Mouse (Mus musculus) limb, embryonic 14.5 days (tissue): ENCODE measurements around the gene Sord. TPM values are rescaled to one million over a fixed set of nuclear protein-coding genes. Genes with fewer than 3 reads are reported as not detected.

Experiments
- ATAC-seq: fragments of 200-750 bp; cut with Nextera tagmentation; 2 replicates; pipeline ENCODE4 v1.8.0; 2017; ENCODE audit warnings: low read depth, moderate number of reproducible peaks, moderate TSS enrichment; ENCODE audit not compliant: low FRiP score
- DNase-seq: peaks from one replicate; pipeline ENCODE4 v3.0.0-alpha.2; 2015; ENCODE audit warnings: low spot score
- H3K27ac ChIP-seq: fragments of 300-500 bp; sonication (generic); replicated peaks from 2 replicates; pipeline ENCODE4 v1.5.1; 2014; ENCODE audit warnings: low read depth, mild to moderate bottlenecking, low read length, moderate library complexity, mixed read lengths
- H3K27me3 ChIP-seq: fragments of 300-500 bp; sonication (generic); 2 replicates; pipeline ENCODE4 v1.6.1; 2014; ENCODE audit warnings: low read length, mixed read lengths; ENCODE audit not compliant: control insufficient read depth, insufficient read depth
- H3K36me3 ChIP-seq: fragments of 300-500 bp; sonication (generic); 2 replicates; pipeline ENCODE4 v1.6.1; 2014; ENCODE audit warnings: mild to moderate bottlenecking, low read length, moderate library complexity, mixed read lengths; ENCODE audit not compliant: control insufficient read depth, insufficient read depth
- H3K4me1 ChIP-seq: fragments of 300-500 bp; sonication (generic); 2 replicates; pipeline ENCODE4 v1.6.1; 2014; ENCODE audit warnings: antibody characterized with exemption, low read length, mixed read lengths; ENCODE audit not compliant: control insufficient read depth, insufficient read depth
- H3K4me2 ChIP-seq: fragments of 300-500 bp; sonication (generic); replicated peaks from 2 replicates; pipeline ENCODE4 v1.6.1; 2014; ENCODE audit warnings: low read depth, mild to moderate bottlenecking, low read length, moderate library complexity; ENCODE audit not compliant: severe bottlenecking
- H3K4me3 ChIP-seq: fragments of 300-500 bp; sonication (generic); replicated peaks from 2 replicates; pipeline ENCODE4 v1.5.1; 2014; ENCODE audit warnings: low read length
- H3K9ac ChIP-seq: fragments of 300-500 bp; sonication (generic); 2 replicates; pipeline ENCODE4 v1.6.1; 2014; ENCODE audit warnings: mild to moderate bottlenecking, low read depth, low read length, moderate library complexity; ENCODE audit not compliant: severe bottlenecking
- H3K9me3 ChIP-seq: fragments of 300-500 bp; sonication (generic); 2 replicates; pipeline ENCODE4 v1.6.1; 2016; ENCODE audit warnings: low read length; ENCODE audit not compliant: control insufficient read depth
- POLR2A ChIP-seq: fragments of 200-500 bp; IDR thresholded peaks from 2 replicates; pipeline ENCODE4 v1.8.0; 2012; ENCODE audit warnings: inconsistent platforms, mild to moderate bottlenecking, moderate library complexity, borderline replicate concordance; ENCODE audit not compliant: insufficient read depth, insufficient read length; ENCODE audit errors: extremely low read depth
- WGBS: fragments of 180-500 bp; shearing (Covaris S2); extraction: QIAGEN DNeasy Blood & Tissue Kit; methylation state at CpG from one replicate; pipeline ENCODE4 v1.1.7; 2014; 5-methylcytosine and 5-hydroxymethylcytosine counted together
- polyA plus RNA-seq, 2 experiments: library from polyadenylated mRNA; depleted of rRNA in 1 of 2; stranded (reverse) in 1 of 2; unstranded in 1 of 2; fragments of >200 nt; fragmentation: Nextera tagmentation in 1 of 2; extraction: Ambion mirVana in 1 of 2; gene quantifications; 2 replicates each; pipeline versions ENCODE4 v1.2.1 to v1.2.3; 2012 to 2014

The Sord gene
- polyA plus RNA-seq, 2 experiments, result 17.6 to 30.8 TPM

DNA sequence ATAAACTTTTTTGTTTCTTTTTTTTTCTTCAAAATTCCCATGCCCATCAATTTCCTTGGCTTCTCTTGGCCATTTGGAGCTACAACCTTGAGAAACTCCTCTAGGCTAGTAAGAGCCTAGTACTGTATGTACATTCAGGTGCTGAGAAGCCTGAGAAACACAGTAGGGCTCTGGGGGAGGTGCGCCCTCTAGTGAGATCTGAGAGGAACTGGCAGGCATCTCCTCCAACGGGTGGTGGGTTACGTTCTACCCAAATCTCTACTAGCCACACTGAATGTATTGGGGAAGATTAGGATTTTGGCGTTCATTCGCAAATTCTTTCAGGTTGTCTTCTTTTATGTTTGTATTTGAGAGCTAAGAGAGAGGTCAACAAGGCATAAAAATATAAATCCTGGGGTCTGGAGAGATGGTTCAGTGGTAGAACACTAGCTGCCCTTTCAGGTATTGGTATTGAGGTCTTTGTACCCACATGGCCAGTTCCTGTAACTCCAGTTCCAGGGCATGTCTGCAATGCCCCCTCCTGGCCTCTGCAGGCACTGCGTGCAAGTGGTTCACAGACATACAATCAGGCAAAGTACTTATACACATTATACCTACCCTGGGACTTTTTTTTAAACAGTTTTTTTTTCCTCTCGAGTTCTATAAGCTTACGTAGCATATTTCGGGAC is 68.2 kb downstream of the Sord start:
- peaks cover 17% of the 10 kb centered on the region for H3K4me1 ChIP-seq
- H3K4me2 ChIP-seq, result no peak overlapping the region
- no peak overlapping the region for H3K4me3 ChIP-seq
- no peaks in the 10 kb centered on the region for H3K36me3 ChIP-seq
- 11% methylated on average over 9 of the region's 9 CpGs for WGBS
- H3K9me3 ChIP-seq, result no peaks in the 10 kb centered on the region
- no peak for TF ChIP-seq POLR2A
- peaks cover 78% of the 10 kb centered on the region for H3K27me3 ChIP-seq
- H3K27ac ChIP-seq, result no peak overlapping the region
- ATAC-seq, result no peak
- H3K9ac ChIP-seq, result no peak overlapping the region
- peak; percentile 81 for DNase-seq

DNA sequence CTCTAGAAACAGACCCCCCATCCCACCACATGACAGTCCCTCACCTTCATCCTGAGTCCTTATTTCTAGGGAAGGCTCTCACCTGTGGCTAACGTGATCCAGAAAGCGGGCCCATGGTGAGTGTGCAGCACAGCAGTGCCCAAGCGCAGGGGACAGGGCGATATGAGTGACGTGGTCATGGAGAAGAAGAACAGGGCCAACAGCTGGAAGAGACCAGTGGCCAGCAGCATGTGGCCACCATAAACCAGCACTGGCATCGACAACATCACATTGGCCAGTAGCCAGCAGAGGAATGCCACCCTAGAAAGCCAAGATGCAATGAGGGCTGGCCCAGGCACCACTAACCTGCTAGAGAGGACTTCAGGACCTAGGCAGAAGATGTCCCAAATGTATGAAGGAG is 70.0 kb downstream of the Sord start:
- Histone ChIP-seq H3K27ac (no peak overlapping the region), H3K4me1 (peaks cover 17% of the 10 kb centered on the region), H3K4me3 (no peak overlapping the region), H3K4me2 (no peak overlapping the region), H3K27me3 (peaks cover 63% of the 10 kb centered on the region), H3K9ac (no peak overlapping the region), H3K36me3 (no peaks in the 10 kb centered on the region), H3K9me3 (no peaks in the 10 kb centered on the region)
- 90% methylated on average over 6 of the region's 6 CpGs for WGBS
- TF ChIP-seq POLR2A, result no peak
- no peak for DNase-seq
- no peak for ATAC-seq

DNA sequence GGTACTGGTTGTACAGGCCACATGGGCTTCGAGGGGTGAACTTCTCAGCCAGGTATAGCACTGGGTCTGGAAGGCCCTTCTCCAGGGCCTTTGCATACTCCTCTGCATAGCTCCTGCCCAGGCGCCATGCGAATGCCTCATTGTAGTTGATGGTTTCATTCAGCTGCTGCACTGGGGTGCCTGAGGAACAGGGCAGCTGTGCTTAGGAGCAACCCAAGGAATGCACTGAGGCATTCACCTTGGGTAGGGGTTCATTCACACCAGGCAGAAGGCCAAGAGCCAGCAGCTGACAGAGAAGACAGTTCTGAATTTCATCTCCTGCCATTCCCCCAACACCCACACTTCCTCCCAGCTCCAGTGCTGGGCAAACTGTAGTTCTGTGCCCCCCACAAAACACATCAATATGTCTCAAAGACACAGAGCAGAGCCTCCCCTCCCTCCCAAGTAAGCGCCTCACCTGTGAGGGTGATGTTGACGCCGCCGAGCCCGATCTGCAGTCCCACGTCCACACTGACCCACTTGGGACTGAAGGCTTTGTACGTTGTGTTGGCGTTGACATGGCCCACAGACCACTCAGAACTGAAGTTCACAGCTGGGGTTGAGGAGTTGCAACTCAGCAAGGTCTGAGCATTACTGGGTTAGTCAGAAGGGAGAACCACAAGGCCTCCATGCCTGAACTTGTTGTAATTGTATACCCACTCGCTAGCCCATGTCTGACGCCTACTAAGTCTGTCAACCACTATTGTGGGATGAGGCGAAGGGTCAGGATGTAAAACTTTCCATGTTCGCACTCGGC is 70.7 kb downstream of the Sord start:
- H3K4me2 ChIP-seq, result no peak overlapping the region
- TF ChIP-seq POLR2A, result no peak
- H3K4me3 ChIP-seq, result no peak overlapping the region
- DNase-seq, result no peak
- no peak for ATAC-seq
- H3K27me3 ChIP-seq, result peaks cover 57% of the 10 kb centered on the region
- no peaks in the 10 kb centered on the region for H3K9me3 ChIP-seq
- WGBS, result 79% methylated on average over 16 of the region's 16 CpGs
- peaks cover 17% of the 10 kb centered on the region for H3K4me1 ChIP-seq
- H3K27ac ChIP-seq, result no peak overlapping the region
- H3K9ac ChIP-seq, result no peak overlapping the region
- no peaks in the 10 kb centered on the region for H3K36me3 ChIP-seq

DNA sequence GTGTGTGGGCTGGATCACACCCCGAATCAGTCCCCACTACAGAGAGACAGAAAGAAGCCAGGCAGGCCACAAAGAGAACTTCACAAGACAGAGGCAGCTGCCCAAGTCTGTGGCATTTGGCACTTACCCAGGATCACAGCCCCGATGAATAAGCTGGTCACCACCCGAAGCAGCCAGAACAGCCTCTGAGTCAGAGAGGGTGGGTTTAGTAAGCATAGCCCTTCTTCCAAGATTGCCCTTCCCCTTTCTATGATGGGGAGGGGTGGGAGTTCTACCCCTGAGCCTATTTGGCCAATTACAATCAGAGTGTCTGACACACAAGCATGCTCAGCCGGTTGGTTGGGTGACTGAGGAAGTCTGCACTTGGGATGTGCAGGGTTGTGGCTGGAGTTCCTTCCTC is 71.6 kb downstream of the Sord start:
- no peak overlapping the region for H3K9ac ChIP-seq
- DNase-seq (no peak), ATAC-seq (no peak)
- no peak overlapping the region for H3K4me3 ChIP-seq
- 51% methylated on average over 4 of the region's 4 CpGs for WGBS
- H3K4me1 ChIP-seq, result peaks cover 13% of the 10 kb centered on the region; the same call in 1 of the 2 replicates
- no peak overlapping the region for H3K27ac ChIP-seq
- no peaks in the 10 kb centered on the region for H3K36me3 ChIP-seq
- peaks cover 48% of the 10 kb centered on the region for H3K27me3 ChIP-seq
- no peak overlapping the region for H3K4me2 ChIP-seq
- TF ChIP-seq POLR2A, result no peak
- no peaks in the 10 kb centered on the region for H3K9me3 ChIP-seq

DNA sequence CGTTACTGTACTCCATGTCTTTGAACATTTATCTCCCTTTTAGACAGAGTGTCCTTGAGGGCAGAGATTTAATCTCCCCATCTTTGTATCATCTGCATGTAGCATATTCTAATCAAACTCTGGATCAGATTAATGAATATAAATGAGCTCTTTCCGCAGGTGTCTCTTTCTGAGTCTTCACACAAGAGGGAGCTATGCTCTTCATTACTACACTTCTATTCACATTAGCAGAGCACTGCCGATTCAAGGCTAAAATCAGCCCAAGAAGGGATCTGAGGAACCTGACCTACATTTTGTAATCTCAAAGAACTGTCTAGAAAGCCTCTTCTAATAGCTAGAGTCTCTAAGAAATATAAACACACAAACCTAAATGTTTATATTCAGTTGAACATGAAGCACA is 75.1 kb downstream of the Sord start:
- no peak for TF ChIP-seq POLR2A
- H3K27me3 ChIP-seq, result peaks cover 49% of the 10 kb centered on the region
- H3K4me3 ChIP-seq, result no peak overlapping the region
- ATAC-seq (no peak), DNase-seq (no peak)
- no peaks in the 10 kb centered on the region for H3K36me3 ChIP-seq
- WGBS, result 42% methylated on average over 3 of the region's 3 CpGs
- no peaks in the 10 kb centered on the region for H3K9me3 ChIP-seq
- no peak overlapping the region for H3K27ac ChIP-seq
- no peak overlapping the region for H3K9ac ChIP-seq
- H3K4me1 ChIP-seq, result 0 out of 2 replicates have a peak, but pooled peaks cover 3% of the 10 kb centered on the region
- no peak overlapping the region for H3K4me2 ChIP-seq
